7 mouse cellular contexts compared by ENCODE assay signal in the genomic region with DNA sequence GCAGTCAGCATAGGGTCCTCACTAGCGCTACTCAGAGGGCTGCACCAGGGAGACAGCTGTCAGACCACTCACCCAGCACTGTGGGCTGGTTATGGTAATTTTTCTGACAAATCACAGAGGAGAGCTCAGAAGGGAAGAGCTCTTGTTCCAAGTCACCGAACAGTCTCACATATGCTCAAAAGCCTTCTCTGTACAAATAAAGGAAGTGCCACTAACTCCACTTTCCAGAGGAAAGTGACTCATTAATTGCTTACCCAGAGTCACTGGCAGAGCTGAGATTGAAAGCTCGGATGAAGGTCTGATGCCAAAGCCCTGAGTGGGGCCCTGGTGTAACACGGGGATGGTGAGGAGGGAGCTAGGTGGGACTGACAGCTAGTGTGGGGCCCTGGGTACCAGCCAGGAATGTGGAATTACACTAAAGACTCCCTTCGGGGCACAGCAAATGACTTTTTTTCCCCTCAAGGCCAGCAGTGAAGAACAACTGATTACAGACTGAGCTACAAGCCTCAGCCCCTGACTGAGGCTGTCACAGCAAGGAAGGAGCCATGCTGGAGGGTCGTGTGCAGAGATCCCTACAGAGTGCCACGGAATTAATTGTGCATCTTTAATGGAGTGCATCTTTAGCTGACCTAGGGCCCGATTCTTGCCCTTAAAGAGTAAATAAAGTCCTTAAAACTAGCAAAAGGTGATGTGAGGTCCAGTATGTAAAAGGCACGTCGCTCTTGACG.
DNase-seq lines count a peak whose midpoint lies in the region; ATAC-seq and TF ChIP-seq lines count a peak whose summit lies in the region.

No protein-coding gene starts in this region.

- H3K79me2 ChIP-seq in macrophage (ENCODE audit: inconsistent target) = no peaks in the 10 kb centered on the region

- 0 out of 2 replicates have a peak, but pooled peaks have one; percentile 9 for TF ChIP-seq POLR2A in cortical plate, adult 2 months (IDR thresholded peaks at IDR 0.05; ENCODE audit: extremely low read depth, insufficient read depth, low read length)

- H3K36me3 ChIP-seq in hindbrain, embryonic 11.5 days (ENCODE audit: control insufficient read depth, insufficient read depth, low read length) = no peaks in the 10 kb centered on the region
- no peaks in the 10 kb centered on the region for H3K36me3 ChIP-seq in macrophage (ENCODE audit: inconsistent target)

- peak; percentile 40 to 42 for DNase-seq in spleen, postnatal 36 days (ENCODE audit: low spot score in 2 of 2)
- DNase-seq in spleen, postnatal 14 days (ENCODE audit: low spot score in 2 of 2) = no peak
- peak; percentile 32 for DNase-seq in hindbrain, embryonic 11.5 days (ENCODE audit: low spot score)
- DNase-seq in kidney, postnatal 14 days = no peak

- H3K9ac ChIP-seq in hindbrain, embryonic 11.5 days (ENCODE audit: low read depth, low read length) = no peak overlapping the region

- no peak overlapping the region for H3K4me2 ChIP-seq in hindbrain, embryonic 11.5 days (replicated peaks; ENCODE audit: low read depth, low read length)

- peaks cover 6% of the 10 kb centered on the region; the same call in 1 of the 2 replicates for H3K4me1 ChIP-seq in cortical plate, adult 2 months (ENCODE audit: control insufficient read depth, insufficient read depth, low read length)
- no peaks in the 10 kb centered on the region; the same call in 1 of the 2 replicates for H3K4me1 ChIP-seq in hindbrain, embryonic 11.5 days (replicated peaks; ENCODE audit: control insufficient read depth, insufficient read depth, low read length)

- 0 out of 2 replicates have a peak, but pooled peaks have one; percentile 49 for ATAC-seq in hindbrain, embryonic 11.5 days (ENCODE audit: low FRiP score)
- ATAC-seq in erythroid progenitor cell, adult 5-6 weeks (replicated peaks; ENCODE audit: low FRiP score, poor library complexity, severe bottlenecking) = no peak

- H3K9me3 ChIP-seq in hindbrain, embryonic 11.5 days (ENCODE audit: control insufficient read depth, low read length) = no peaks in the 10 kb centered on the region

- no peak for TF ChIP-seq CTCF in cortical plate, adult 2 months (IDR thresholded peaks at IDR 0.05; ENCODE audit: extremely low read depth, insufficient read depth, low read length)

- H3K27me3 ChIP-seq in hindbrain, embryonic 11.5 days (ENCODE audit: control insufficient read depth, insufficient read depth, low read length) = no peaks in the 10 kb centered on the region

- H3K27ac ChIP-seq in cortical plate, adult 2 months (ENCODE audit: insufficient read depth, low read length) = peak overlapping the region; percentile 80
- 0 out of 2 replicates have a peak overlapping the region, but pooled peaks have one; percentile 42 for H3K27ac ChIP-seq in hindbrain, embryonic 11.5 days (ENCODE audit: low read depth, low read length)
- peak overlapping the region; percentile 90 for H3K27ac ChIP-seq in macrophage

- 30% methylated on average over 11 of the region's 11 CpGs for WGBS in hindbrain, embryonic 11.5 days
- 31% methylated on average over 11 of the region's 11 CpGs for WGBS in macrophage (ENCODE audit: missing documents)

- H3K4me3 ChIP-seq in cortical plate, adult 2 months (ENCODE audit: insufficient read depth, low read length) = no peak overlapping the region
- H3K4me3 ChIP-seq in hindbrain, embryonic 11.5 days (ENCODE audit: low read depth, low read length) = no peak overlapping the region
- no peak overlapping the region for H3K4me3 ChIP-seq in macrophage (ENCODE audit: inconsistent target)

Comparison
In these comparisons a context has a peak if more than half of its experiments do, and no peak if none do; other contexts are left out.
1. DNase-seq: peak in spleen, postnatal 36 days (2 of 2) and hindbrain, embryonic 11.5 days (single experiment); none in spleen, postnatal 14 days (0 of 2) and kidney, postnatal 14 days (single experiment).
2. Peak in every context shown above with its lines, with median percentiles within 50 percentile points of each other: H3K27ac ChIP-seq.